Mouse (Mus musculus): ENCODE data around the gene Gm10230. TPM values are rescaled to one million over a fixed set of nuclear protein-coding genes. Genes with fewer than 3 reads are reported as not detected.
"Not testable (repeated sequence)": the region's sequence is repeated elsewhere in the genome, so short reads cannot be mapped to it uniquely, and the experiment has no call there.

Gm10230 gene
- not detected in 2 replicates for total RNA-seq (2017)

DNA sequence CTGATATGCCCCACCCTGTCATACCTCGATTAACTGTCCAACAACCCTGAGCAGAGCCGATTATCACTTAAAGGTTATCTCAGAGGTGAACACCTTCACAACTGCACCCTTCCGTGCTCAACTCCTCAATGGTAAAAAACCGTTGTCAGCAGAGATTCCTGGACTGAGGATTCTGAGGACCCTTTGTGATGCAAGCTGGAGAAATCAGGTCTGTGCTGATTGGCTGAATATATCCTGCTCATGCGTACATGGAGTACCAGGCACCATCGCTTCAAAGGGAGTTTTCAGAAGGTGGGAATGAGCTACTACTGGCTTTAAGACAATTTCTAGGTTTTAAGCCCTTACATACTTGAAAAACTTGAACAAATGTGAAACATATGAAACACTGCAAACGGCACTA, at the start of gene Gm10230:
TSS of gene Gm10230 (minus strand) at position 101 of the 400 bp plus-strand sequence.
- ATAC-seq (replicated peaks; ENCODE audit: low read depth, poor library complexity, severe bottlenecking), result not testable (repeated sequence)
